Mouse (Mus musculus) myocyte (in vitro differentiated cells): Measurements from ENCODE around the gene Apbb1ip.

Experiments
- CEBPB ChIP-seq: IDR thresholded peaks from 2 replicates; pipeline ENCODE4 v1.6.1; 2011; ENCODE audit warnings: mild to moderate bottlenecking, moderate library complexity; ENCODE audit not compliant: poor library complexity, insufficient read depth, severe bottlenecking
- E2F4 ChIP-seq: IDR thresholded peaks from one replicate; pipeline ENCODE4 v1.6.1; 2011; ENCODE audit warnings: mild to moderate bottlenecking, control low read depth, moderate library complexity; ENCODE audit not compliant: insufficient read depth
- MAX ChIP-seq: IDR thresholded peaks from one replicate; pipeline ENCODE4 v1.6.1; 2011; ENCODE audit warnings: low read depth, mild to moderate bottlenecking, control low read depth
- MYOD1 ChIP-seq, 3 experiments: IDR thresholded peaks; one replicate each; pipeline ENCODE4 v1.6.1; 2011; ENCODE audit warnings: control low read depth in 2 of 3, low read depth in 2 of 3, mild to moderate bottlenecking in 2 of 3, moderate library complexity in 1 of 3; ENCODE audit not compliant: insufficient read length in 2 of 3, control insufficient read depth in 1 of 3
- MYOG ChIP-seq, 3 experiments: IDR thresholded peaks; one replicate each; pipeline ENCODE4 v1.6.1; 2011; ENCODE audit warnings: control low read depth in 2 of 3, low read depth in 2 of 3, mild to moderate bottlenecking in 2 of 3; ENCODE audit not compliant: insufficient read length in 2 of 3, control insufficient read depth in 1 of 3, insufficient read depth in 1 of 3
- POLR2A ChIP-seq: IDR thresholded peaks from one replicate; pipeline ENCODE4 v1.6.1; 2011; ENCODE audit warnings: low read depth, mild to moderate bottlenecking, control low read depth, moderate library complexity; ENCODE audit not compliant: insufficient read length
- POLR2AphosphoS2 ChIP-seq: IDR thresholded peaks from one replicate; pipeline ENCODE4 v1.6.1; 2011; ENCODE audit warnings: low read depth, control low read depth; ENCODE audit not compliant: insufficient read length
- REST ChIP-seq: IDR thresholded peaks from one replicate; pipeline ENCODE4 v1.6.1; 2011; ENCODE audit warnings: mild to moderate bottlenecking, control low read depth, moderate library complexity; ENCODE audit not compliant: insufficient read depth, insufficient read length
- SRF ChIP-seq: IDR thresholded peaks from one replicate; pipeline ENCODE4 v1.6.1; 2011; ENCODE audit warnings: low read depth; ENCODE audit not compliant: control insufficient read depth, insufficient read length
- TCF12 ChIP-seq: IDR thresholded peaks from one replicate; pipeline ENCODE4 v1.6.1; 2011; ENCODE audit warnings: mild to moderate bottlenecking, control low read depth; ENCODE audit not compliant: poor library complexity, insufficient read depth, severe bottlenecking
- TCF3 ChIP-seq: IDR thresholded peaks from one replicate; pipeline ENCODE4 v1.6.1; 2011; ENCODE audit warnings: low read depth, control low read depth; ENCODE audit not compliant: insufficient read length
- USF1 ChIP-seq: IDR thresholded peaks from one replicate; pipeline ENCODE4 v1.6.1; 2011; ENCODE audit warnings: low read depth, mild to moderate bottlenecking, control low read depth, moderate library complexity

DNA sequence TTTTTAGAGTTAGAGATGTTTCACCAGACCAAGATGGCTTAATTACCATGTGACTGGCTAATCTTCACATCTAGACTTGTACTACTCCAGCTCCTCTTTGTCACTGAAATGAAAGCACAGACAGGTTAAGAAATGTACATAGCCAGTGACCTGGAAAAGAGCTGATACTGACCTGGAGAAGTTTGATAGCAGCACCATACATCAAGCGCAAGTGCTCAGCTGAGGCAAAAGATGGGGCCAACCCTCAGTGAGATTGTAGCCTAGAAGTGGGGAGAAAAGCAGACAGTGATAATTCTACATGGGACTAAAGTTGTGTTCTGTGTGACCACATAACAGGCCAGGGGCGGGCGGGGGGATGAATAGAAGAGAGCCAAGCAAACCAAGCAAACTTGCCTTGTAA is 3.9 kb downstream of the Apbb1ip start:
- TF ChIP-seq POLR2A, result no peak
- TF ChIP-seq POLR2AphosphoS2, result no peak
- no peak for TF ChIP-seq MAX
- TF ChIP-seq TCF3, result no peak
- TF ChIP-seq MYOG (IDR thresholded peaks at IDR 0.05; ENCODE audit: control insufficient read depth in 1 of 3, insufficient read depth in 1 of 3, insufficient read length in 2 of 3, low read depth in 2 of 3), result no peak
- no peak for TF ChIP-seq MYOD1 (IDR thresholded peaks at IDR 0.05; ENCODE audit: control insufficient read depth in 1 of 3, insufficient read length in 2 of 3, low read depth in 2 of 3)
- no peak for TF ChIP-seq SRF
- TF ChIP-seq TCF12, result no peak
- no peak for TF ChIP-seq CEBPB
- no peak for TF ChIP-seq E2F4
- no peak for TF ChIP-seq USF1
- TF ChIP-seq REST, result no peak
